Mouse (Mus musculus): ENCODE results near the gene Cgnl1. TPM values are rescaled to one million over a fixed set of nuclear protein-coding genes. Genes with fewer than 3 reads are reported as not detected.

The Cgnl1 gene
- polyA plus RNA-seq, 1 experiment from 2014 or later = 30.6 TPM

- H3K4me2 ChIP-seq = no peak overlapping the region
- H3K4me1 ChIP-seq = peaks cover 84% of the 10 kb centered on the region
- H3K36me3 ChIP-seq = no peaks in the 10 kb centered on the region; the same call in 1 of the 2 replicates
- no peak for ATAC-seq (replicated peaks; ENCODE audit: low FRiP score)
- no peaks in the 10 kb centered on the region for H3K27me3 ChIP-seq
- H3K27ac ChIP-seq = no peak overlapping the region
- no peak overlapping the region for H3K4me3 ChIP-seq (replicated peaks)
- H3K9ac ChIP-seq = no peak overlapping the region
- 72% methylated on average over 11 of the region's 11 CpGs for WGBS
- H3K9me3 ChIP-seq (replicated peaks) = no peaks in the 10 kb centered on the region
Observed at GRCm38 (mm10) chr9:71764551-71764950, 6.9 kb downstream of the Cgnl1 start.

- Histone ChIP-seq H3K9me3 (replicated peaks) (no peaks in the 10 kb centered on the region), H3K4me2 (no peak overlapping the region), H3K4me1 (peaks cover 84% of the 10 kb centered on the region), H3K9ac (no peak overlapping the region), H3K27me3 (no peaks in the 10 kb centered on the region), H3K27ac (no peak overlapping the region), H3K4me3 (replicated peaks) (no peak overlapping the region), H3K36me3 (no peaks in the 10 kb centered on the region; the same call in 1 of the 2 replicates)
- WGBS = 18% methylated on average over 1 of the region's 1 CpGs
- ATAC-seq (replicated peaks; ENCODE audit: low FRiP score) = no peak
Observed at GRCm38 (mm10) chr9:71763273-71763672, 8.1 kb downstream of the Cgnl1 start.

- H3K4me3 ChIP-seq (replicated peaks) = no peak overlapping the region
- H3K9me3 ChIP-seq (replicated peaks) = no peaks in the 10 kb centered on the region
- no peak overlapping the region for H3K9ac ChIP-seq
- WGBS = 90% methylated on average over 4 of the region's 4 CpGs
- no peak overlapping the region for H3K4me2 ChIP-seq
- no peak for ATAC-seq (replicated peaks; ENCODE audit: low FRiP score)
- no peak overlapping the region for H3K27ac ChIP-seq
- peaks cover 85% of the 10 kb centered on the region for H3K4me1 ChIP-seq
- no peaks in the 10 kb centered on the region for H3K27me3 ChIP-seq
- no peaks in the 10 kb centered on the region for H3K36me3 ChIP-seq
Observed at GRCm38 (mm10) chr9:71761663-71762062, 9.7 kb downstream of the Cgnl1 start.

- peak overlapping the region; percentile 28 for H3K4me2 ChIP-seq
- H3K4me1 ChIP-seq = peaks cover 77% of the 10 kb centered on the region
- no peak overlapping the region for H3K4me3 ChIP-seq (replicated peaks)
- no peaks in the 10 kb centered on the region for H3K27me3 ChIP-seq
- H3K27ac ChIP-seq = peak overlapping the region; percentile 86
- H3K36me3 ChIP-seq = no peaks in the 10 kb centered on the region
- WGBS = 20% methylated on average over 14 of the region's 14 CpGs
- H3K9me3 ChIP-seq (replicated peaks) = no peaks in the 10 kb centered on the region
- 0 out of 2 replicates have a peak, but pooled peaks have one; percentile 22 for ATAC-seq (replicated peaks; ENCODE audit: low FRiP score)
- H3K9ac ChIP-seq = no peak overlapping the region
Observed at GRCm38 (mm10) chr9:71760518-71761141, 10.8 kb downstream of the Cgnl1 start.

GRCm38 (mm10) chr9:71759893-71760292 is 11.5 kb downstream of the Cgnl1 start:
- H3K4me1 ChIP-seq = peaks cover 69% of the 10 kb centered on the region
- H3K9ac ChIP-seq = no peak overlapping the region
- peak; percentile 29 for ATAC-seq (replicated peaks; ENCODE audit: low FRiP score)
- H3K9me3 ChIP-seq (replicated peaks) = no peaks in the 10 kb centered on the region
- 12% methylated on average over 5 of the region's 5 CpGs for WGBS
- no peaks in the 10 kb centered on the region for H3K27me3 ChIP-seq
- H3K36me3 ChIP-seq = no peaks in the 10 kb centered on the region
- H3K4me2 ChIP-seq = peak overlapping the region; percentile 28
- H3K4me3 ChIP-seq (replicated peaks) = no peak overlapping the region
- peak overlapping the region; percentile 86 for H3K27ac ChIP-seq

GRCm38 (mm10) chr9:71757386-71757785 is 14.0 kb downstream of the Cgnl1 start:
- Histone ChIP-seq H3K4me3 (replicated peaks) (no peak overlapping the region), H3K36me3 (no peaks in the 10 kb centered on the region), H3K27ac (no peak overlapping the region), H3K27me3 (no peaks in the 10 kb centered on the region), H3K4me2 (no peak overlapping the region), H3K9ac (no peak overlapping the region), H3K9me3 (replicated peaks) (no peaks in the 10 kb centered on the region), H3K4me1 (peaks cover 61% of the 10 kb centered on the region)
- ATAC-seq (replicated peaks; ENCODE audit: low FRiP score) = no peak
- 39% methylated on average over 8 of the region's 8 CpGs for whole genome bisulfite sequencing

GRCm38 (mm10) chr9:71756916-71757315 is 14.5 kb downstream of the Cgnl1 start:
- H3K9me3 ChIP-seq (replicated peaks) = no peaks in the 10 kb centered on the region
- WGBS = 17% methylated on average over 4 of the region's 4 CpGs
- ATAC-seq (replicated peaks; ENCODE audit: low FRiP score) = no peak
- H3K9ac ChIP-seq = no peak overlapping the region
- H3K27me3 ChIP-seq = no peaks in the 10 kb centered on the region
- peaks cover 58% of the 10 kb centered on the region for H3K4me1 ChIP-seq
- H3K4me3 ChIP-seq (replicated peaks) = no peak overlapping the region
- H3K4me2 ChIP-seq = no peak overlapping the region
- H3K36me3 ChIP-seq = no peaks in the 10 kb centered on the region
- no peak overlapping the region for H3K27ac ChIP-seq

- no peak overlapping the region for H3K9ac ChIP-seq
- no peak for ATAC-seq (replicated peaks; ENCODE audit: low FRiP score)
- H3K4me1 ChIP-seq = peaks cover 48% of the 10 kb centered on the region
- WGBS = 50% methylated on average over 4 of the region's 4 CpGs
- H3K4me2 ChIP-seq = no peak overlapping the region
- no peaks in the 10 kb centered on the region for H3K36me3 ChIP-seq
- H3K4me3 ChIP-seq (replicated peaks) = no peak overlapping the region
- H3K9me3 ChIP-seq (replicated peaks) = no peaks in the 10 kb centered on the region
- H3K27me3 ChIP-seq = no peaks in the 10 kb centered on the region
- no peak overlapping the region for H3K27ac ChIP-seq
Observed at GRCm38 (mm10) chr9:71753981-71754380, 17.4 kb downstream of the Cgnl1 start.

GRCm38 (mm10) chr9:71753529-71753928 is 17.9 kb downstream of the Cgnl1 start:
- no peak overlapping the region for H3K4me2 ChIP-seq
- 43% methylated on average over 4 of the region's 4 CpGs for WGBS
- H3K4me3 ChIP-seq (replicated peaks) = no peak overlapping the region
- no peak for ATAC-seq (replicated peaks; ENCODE audit: low FRiP score)
- no peaks in the 10 kb centered on the region for H3K9me3 ChIP-seq (replicated peaks)
- no peaks in the 10 kb centered on the region for H3K27me3 ChIP-seq
- no peak overlapping the region for H3K9ac ChIP-seq
- H3K36me3 ChIP-seq = no peaks in the 10 kb centered on the region
- peaks cover 44% of the 10 kb centered on the region for H3K4me1 ChIP-seq
- peak overlapping the region; percentile 72 for H3K27ac ChIP-seq

GRCm38 (mm10) chr9:71753117-71753516 is 18.3 kb downstream of the Cgnl1 start:
- H3K36me3 ChIP-seq = no peaks in the 10 kb centered on the region
- no peak overlapping the region for H3K4me3 ChIP-seq (replicated peaks)
- H3K4me2 ChIP-seq = no peak overlapping the region
- ATAC-seq (replicated peaks; ENCODE audit: low FRiP score) = peak; percentile 53
- no peaks in the 10 kb centered on the region for H3K9me3 ChIP-seq (replicated peaks)
- no peak overlapping the region for H3K9ac ChIP-seq
- no peaks in the 10 kb centered on the region for H3K27me3 ChIP-seq
- H3K4me1 ChIP-seq = peaks cover 39% of the 10 kb centered on the region
- 43% methylated on average over 2 of the region's 2 CpGs for WGBS
- H3K27ac ChIP-seq = peak overlapping the region; percentile 72

- Histone ChIP-seq H3K27ac (peak overlapping the region; percentile 67; the same call in 1 of the 2 replicates), H3K4me2 (no peak overlapping the region)
Observed at GRCm38 (mm10) chr9:71750015-71750672, 21.3 kb downstream of the Cgnl1 start.

GRCm38 (mm10) chr9:71746405-71746804 is 25.0 kb downstream of the Cgnl1 start:
- no peak for ATAC-seq (replicated peaks; ENCODE audit: low FRiP score)
- Histone ChIP-seq H3K9ac (no peak overlapping the region), H3K9me3 (replicated peaks) (no peaks in the 10 kb centered on the region), H3K27ac (peak overlapping the region; percentile 11), H3K27me3 (no peaks in the 10 kb centered on the region), H3K36me3 (no peaks in the 10 kb centered on the region), H3K4me3 (replicated peaks) (no peak overlapping the region), H3K4me1 (peaks cover 28% of the 10 kb centered on the region), H3K4me2 (no peak overlapping the region)
- WGBS = 53% methylated on average over 4 of the region's 4 CpGs

More at GRCm38 (mm10) chr9:71750015-71750672, 21.3 kb downstream of the Cgnl1 start:
- Histone ChIP-seq H3K27me3 (no peaks in the 10 kb centered on the region), H3K9me3 (replicated peaks) (no peaks in the 10 kb centered on the region), H3K4me1 (peaks cover 40% of the 10 kb centered on the region), H3K36me3 (no peaks in the 10 kb centered on the region), H3K4me3 (replicated peaks) (no peak overlapping the region), H3K9ac (no peak overlapping the region)
- WGBS = 24% methylated on average over 4 of the region's 4 CpGs
- ATAC-seq (replicated peaks; ENCODE audit: low FRiP score) = no peak
